Mouse (Mus musculus) kidney, postnatal 0 days (tissue): ENCODE data around the gene Cxcr2. TPM values are rescaled to one million over a fixed set of nuclear protein-coding genes. Genes with fewer than 3 reads are reported as not detected.
A peak's percentile ranks its signal among the peaks of the same experiment; 100 is the strongest.

Experiments
- ATAC-seq: fragments of 200-750 bp; cut with Nextera tagmentation; replicated peaks from 2 replicates; pipeline ENCODE4 v1.8.0; 2017; ENCODE audit warnings: low read depth, moderate number of reproducible peaks, moderate TSS enrichment, moderate library complexity; ENCODE audit not compliant: low FRiP score
- DNase-seq: peaks from one replicate; pipeline ENCODE4 v3.0.0-alpha.2; 2016; ENCODE audit warnings: low spot score
- H3K27ac ChIP-seq: fragments of 300-500 bp; sonication (generic); 2 replicates; pipeline ENCODE4 v1.5.1; 2014; ENCODE audit warnings: mild to moderate bottlenecking
- H3K27me3 ChIP-seq: fragments of 300-500 bp; sonication (generic); 2 replicates; pipeline ENCODE4 v1.6.1; 2014; ENCODE audit warnings: low read length, mixed read lengths; ENCODE audit not compliant: insufficient read depth
- H3K36me3 ChIP-seq: fragments of 300-500 bp; sonication (generic); 2 replicates; pipeline ENCODE4 v1.6.1; 2014; ENCODE audit warnings: low read length, mixed read lengths; ENCODE audit not compliant: insufficient read depth
- H3K4me1 ChIP-seq: fragments of 300-500 bp; sonication (generic); replicated peaks from 2 replicates; pipeline ENCODE4 v1.6.1; 2014; ENCODE audit warnings: antibody characterized with exemption, low read length, mixed read lengths; ENCODE audit not compliant: insufficient read depth
- H3K4me2 ChIP-seq: fragments of 300-500 bp; sonication (generic); 2 replicates; pipeline ENCODE4 v1.6.1; 2014; ENCODE audit warnings: mild to moderate bottlenecking, low read length, moderate library complexity, mixed read lengths
- H3K4me3 ChIP-seq: fragments of 300-500 bp; sonication (generic); replicated peaks from 2 replicates; pipeline ENCODE4 v1.5.1; 2014; ENCODE audit warnings: low read depth, low read length
- H3K9ac ChIP-seq: fragments of 300-500 bp; sonication (generic); 2 replicates; pipeline ENCODE4 v1.6.1; 2014; ENCODE audit warnings: low read depth, low read length
- H3K9me3 ChIP-seq: fragments of 300-500 bp; sonication (generic); replicated peaks from 2 replicates; pipeline ENCODE4 v1.6.1; 2016; ENCODE audit warnings: low read length, inconsistent platforms, mixed read lengths
- CTCF ChIP-seq: IDR thresholded peaks from 2 replicates; pipeline ENCODE4 v1.5.1; 2016; ENCODE audit warnings: antibody characterized with exemption, low read depth, mild to moderate bottlenecking, moderate library complexity
- WGBS: fragments of 180-500 bp; shearing (Covaris S2); extraction: QIAGEN DNeasy Blood & Tissue Kit; methylation state at CpG from one replicate; pipeline ENCODE4 v1.1.7; 2014; 5-methylcytosine and 5-hydroxymethylcytosine counted together
- polyA plus RNA-seq: library from polyadenylated mRNA; unstranded; fragments of >200 nt; fragmentation: Nextera tagmentation; extraction: Ambion mirVana; gene quantifications from 2 replicates; pipeline ENCODE4 v1.2.1, GENCODE M21; 2015

Cxcr2 gene
- polyA plus RNA-seq, 1 experiment from 2014 or later: 0.30 TPM

DNA sequence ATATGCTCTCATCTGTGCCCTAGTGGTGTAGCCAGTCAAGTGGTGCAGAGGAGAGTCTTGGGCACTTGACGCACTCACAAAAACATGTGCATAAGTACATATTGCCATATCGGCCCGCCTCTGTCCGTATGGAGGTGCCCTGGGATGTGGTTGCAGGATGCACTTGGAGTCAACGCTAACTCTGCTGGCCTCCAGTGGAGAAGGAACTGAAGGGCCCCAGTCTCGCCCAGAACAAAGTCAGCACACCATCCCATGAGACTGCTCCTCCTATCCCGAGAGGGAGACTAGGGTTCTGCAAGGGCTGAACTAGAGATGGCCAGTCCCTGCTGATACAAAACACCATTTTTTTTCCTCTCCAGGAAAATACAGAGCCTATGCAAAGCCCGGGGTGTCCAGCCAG is 30.6 kb upstream of the Cxcr2 start:
- H3K9ac ChIP-seq: no peak overlapping the region
- 72% methylated on average over 8 of the region's 8 CpGs for WGBS
- 0 out of 2 replicates have a peak, but pooled peaks cover 5% of the 10 kb centered on the region for H3K4me1 ChIP-seq
- no peaks in the 10 kb centered on the region for H3K9me3 ChIP-seq
- H3K27me3 ChIP-seq: peaks cover 5% of the 10 kb centered on the region; the same call in 1 of the 2 replicates
- ATAC-seq: no peak
- TF ChIP-seq CTCF: peak; percentile 13; the same call in 1 of the 2 replicates
- no peak overlapping the region for H3K27ac ChIP-seq
- DNase-seq: no peak
- 0 out of 2 replicates have a peak overlapping the region, but pooled peaks have one; percentile 94 for H3K4me2 ChIP-seq
- no peaks in the 10 kb centered on the region for H3K36me3 ChIP-seq
- no peak overlapping the region for H3K4me3 ChIP-seq

DNA sequence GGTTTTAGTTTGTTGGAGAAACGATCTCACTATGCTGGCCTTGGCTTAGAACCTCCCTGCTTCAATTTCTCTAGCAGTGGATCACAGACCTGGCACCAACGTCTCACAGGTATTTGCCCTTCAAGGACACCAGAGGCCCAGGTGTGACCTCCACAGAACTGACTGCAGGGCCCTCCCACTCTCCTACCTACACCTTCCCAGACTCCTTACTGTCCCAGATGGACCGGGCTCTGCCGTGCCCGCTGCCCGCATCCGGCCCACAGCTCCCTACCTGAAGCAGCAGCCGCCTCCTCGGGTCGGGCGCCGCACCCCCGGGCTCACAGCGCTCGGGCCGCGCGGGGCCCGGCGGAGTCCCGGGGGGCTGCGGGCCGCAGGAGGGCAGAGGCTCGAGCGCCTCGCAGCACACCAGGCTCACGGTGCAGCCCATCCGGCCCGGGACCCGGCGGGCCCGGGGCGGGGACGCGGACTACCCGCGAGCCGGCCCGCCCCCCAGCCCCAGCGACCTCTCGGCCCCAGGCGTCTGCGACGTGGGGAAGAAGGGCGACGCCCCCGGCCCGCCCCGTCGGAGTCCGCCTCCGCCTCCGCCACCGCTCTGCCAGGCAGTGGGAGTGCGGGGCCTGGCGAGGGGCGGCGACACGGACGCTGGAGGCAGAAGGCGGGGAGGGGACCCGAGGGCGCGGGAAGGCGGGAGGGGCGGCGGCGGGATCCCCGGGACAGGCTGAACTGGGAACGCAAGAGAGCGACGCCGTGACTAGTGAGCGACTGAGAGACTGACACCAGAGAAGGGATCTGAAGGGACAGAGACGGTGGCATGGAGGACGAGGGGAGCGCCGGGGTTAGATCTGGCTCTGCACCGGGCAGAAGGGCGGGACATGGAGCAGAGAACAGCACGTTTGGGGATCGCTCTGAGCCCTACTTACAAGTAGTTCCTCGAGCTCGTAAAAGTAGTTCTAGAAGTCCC is 29.5 kb upstream of the Cxcr2 start, which contains the start of gene Tns1:
Gene Tns1 (minus strand): TSS at position 429 of the 961 bp plus-strand sequence.
- H3K4me2 ChIP-seq: peak within 1 kb of the TSS; percentile 94
- H3K36me3 ChIP-seq: no peaks in the 10 kb centered on the region
- H3K27ac ChIP-seq: peak within 1 kb of the TSS; percentile 57
- 0 out of 2 replicates have a peak, but pooled peaks cover 5% of the 10 kb centered on the region for H3K4me1 ChIP-seq
- no peak for TF ChIP-seq CTCF
- ATAC-seq: peak; percentile 63
- 1% methylated on average over 83 of the region's 84 CpGs for WGBS
- peaks cover 5% of the 10 kb centered on the region; the same call in 1 of the 2 replicates for H3K27me3 ChIP-seq
- no peaks in the 10 kb centered on the region for H3K9me3 ChIP-seq
- peak; percentile 54 for DNase-seq
- H3K4me3 ChIP-seq: peak within 1 kb of the TSS; percentile 52
- peak within 1 kb of the TSS; percentile 68 for H3K9ac ChIP-seq

DNA sequence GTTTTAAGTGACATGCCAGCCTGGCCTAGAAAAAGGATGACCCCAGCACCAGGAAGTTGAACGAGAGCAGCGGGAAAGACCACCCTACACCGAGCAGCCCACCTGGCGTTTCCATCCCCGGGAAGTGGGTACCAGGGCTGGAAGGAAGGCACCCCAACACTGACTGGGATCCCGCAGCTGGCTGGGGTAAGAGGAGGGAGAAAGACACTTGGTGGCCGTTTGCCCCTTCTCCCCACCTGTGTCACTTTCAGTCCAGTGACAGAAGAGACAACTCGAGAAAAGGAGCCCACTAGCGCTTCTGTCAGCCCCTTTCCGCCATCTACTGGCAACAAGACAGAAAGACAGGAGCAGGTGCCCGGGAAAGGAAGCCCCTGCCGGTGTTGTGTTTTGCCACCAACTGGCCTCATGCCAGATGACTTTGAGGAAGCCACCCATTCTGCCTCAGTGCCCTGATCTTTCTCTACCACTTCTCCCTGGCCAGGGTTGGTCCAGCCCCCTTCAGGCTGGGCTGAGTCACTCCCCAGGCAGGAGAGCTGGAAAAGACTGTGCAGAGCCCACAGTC is 28.7 kb upstream of the Cxcr2 start, which contains the start of gene Rufy4:
Gene Rufy4 (plus strand): TSS at position 551 of the 562 bp plus-strand sequence.
- DNase-seq (peak; percentile 90), ATAC-seq (peak; percentile 50; the same call in 1 of the 2 replicates)
- WGBS: under 1% methylated on average over 12 of the region's 12 CpGs
- H3K4me2 ChIP-seq: peak within 1 kb of the TSS; percentile 94
- H3K4me3 ChIP-seq: peak within 1 kb of the TSS; percentile 52
- TF ChIP-seq CTCF: peak; percentile 85
- H3K27ac ChIP-seq: peak within 1 kb of the TSS; percentile 57
- peak within 1 kb of the TSS; percentile 68 for H3K9ac ChIP-seq
- no peaks in the 10 kb centered on the region for H3K36me3 ChIP-seq
- no peaks in the 10 kb centered on the region for H3K9me3 ChIP-seq
- H3K4me1 ChIP-seq: 0 out of 2 replicates have a peak, but pooled peaks cover 5% of the 10 kb centered on the region
- H3K27me3 ChIP-seq: peaks cover 5% of the 10 kb centered on the region; the same call in 1 of the 2 replicates

DNA sequence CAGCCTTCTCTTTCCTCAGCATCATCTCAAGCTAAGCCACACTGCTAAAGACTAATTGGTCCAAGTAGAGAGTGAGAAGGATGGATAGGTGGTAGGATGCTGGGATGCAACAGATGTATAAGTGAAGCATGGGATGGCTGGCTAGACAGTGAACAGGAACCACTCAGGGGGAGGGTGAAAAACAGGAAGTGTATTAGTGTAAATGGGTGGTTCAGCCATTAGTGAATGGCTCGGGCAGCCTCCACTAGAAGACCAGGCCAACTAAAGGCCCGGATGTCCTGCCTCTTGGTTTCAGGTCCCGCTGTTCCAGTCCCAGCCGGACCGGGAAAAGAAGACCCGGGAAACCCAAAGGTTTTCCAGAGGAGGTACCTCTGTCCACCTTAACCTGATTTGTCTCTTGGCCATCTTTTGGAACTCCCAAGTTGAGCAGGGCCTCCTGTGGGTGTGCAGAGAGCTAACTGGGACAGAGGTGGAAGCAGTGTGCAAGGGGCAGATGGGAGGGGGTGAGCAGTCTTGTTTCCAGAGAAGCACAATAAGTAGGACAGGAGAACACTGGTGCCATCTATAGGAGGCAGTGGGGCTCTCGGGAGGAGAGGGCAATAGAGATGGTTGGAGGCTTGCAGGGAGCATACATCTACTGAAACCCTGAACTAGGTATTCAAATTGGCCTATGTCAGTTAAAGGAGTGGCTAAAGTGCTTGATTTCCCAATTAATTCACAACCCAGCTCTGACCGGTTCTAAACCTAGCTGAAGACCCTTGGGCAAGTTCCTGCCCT is 22.7 kb upstream of the Cxcr2 start:
- 85% methylated on average over 8 of the region's 8 CpGs for WGBS
- Histone ChIP-seq H3K27me3 (0 out of 2 replicates have a peak, but pooled peaks cover 2% of the 10 kb centered on the region), H3K4me3 (no peak overlapping the region), H3K36me3 (no peaks in the 10 kb centered on the region), H3K4me2 (no peak overlapping the region), H3K27ac (no peak overlapping the region), H3K9ac (no peak overlapping the region), H3K9me3 (no peaks in the 10 kb centered on the region), H3K4me1 (no peaks in the 10 kb centered on the region)
- ATAC-seq (no peak), DNase-seq (no peak)
- no peak; the same call in 1 of the 2 replicates for TF ChIP-seq CTCF

DNA sequence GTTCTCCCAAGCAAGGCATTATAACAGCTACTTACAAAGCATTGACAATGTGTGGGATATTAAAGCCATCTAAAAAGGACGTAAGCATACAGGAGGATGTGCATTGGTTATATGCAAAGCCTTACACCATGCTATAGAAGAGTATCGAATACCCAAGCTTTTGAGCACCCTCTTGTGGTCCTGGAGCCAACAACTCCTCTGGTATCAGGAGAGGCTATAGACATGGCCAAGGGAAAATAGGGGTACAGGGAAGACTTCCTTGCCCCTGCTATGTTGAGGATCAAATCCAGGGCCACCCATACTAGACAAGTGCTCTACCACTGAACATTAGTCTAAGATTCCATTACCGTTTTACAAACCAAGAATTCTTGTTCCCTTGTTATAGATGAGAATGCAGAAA is 21.8 kb upstream of the Cxcr2 start:
- H3K4me1 ChIP-seq: no peaks in the 10 kb centered on the region
- no peaks in the 10 kb centered on the region for H3K9me3 ChIP-seq
- 72% methylated on average over 3 of the region's 3 CpGs for WGBS
- no peak overlapping the region for H3K4me3 ChIP-seq
- H3K27me3 ChIP-seq: no peaks in the 10 kb centered on the region
- H3K9ac ChIP-seq: no peak overlapping the region
- H3K27ac ChIP-seq: no peak overlapping the region
- ATAC-seq (no peak), DNase-seq (no peak)
- no peak overlapping the region for H3K4me2 ChIP-seq
- peak; percentile 43; the same call in 1 of the 2 replicates for TF ChIP-seq CTCF
- H3K36me3 ChIP-seq: no peaks in the 10 kb centered on the region
